Mouse (Mus musculus): Measurements from ENCODE around the gene Asb7. TPM values are rescaled to one million over a fixed set of nuclear protein-coding genes. Genes with fewer than 3 reads are reported as not detected.

The Asb7 gene
- polyA plus RNA-seq, 1 experiment from 2014 or later, result 13.7 TPM

GRCm38 (mm10) chr7:66653596-66653995, 35.8 kb downstream of the Asb7 start:
- 85% methylated on average over 9 of the region's 9 CpGs for WGBS
- H3K27ac ChIP-seq, result no peak overlapping the region
- no peak overlapping the region for H3K4me2 ChIP-seq
- ATAC-seq (ENCODE audit: insufficient number of reproducible peaks, insufficient read depth, low FRiP score, low TSS enrichment, low read depth), result no peak
- H3K36me3 ChIP-seq, result peaks cover 53% of the 10 kb centered on the region
- 0 out of 2 replicates have a peak, but pooled peaks cover 15% of the 10 kb centered on the region for H3K4me1 ChIP-seq
- H3K4me3 ChIP-seq, result no peak overlapping the region
- no peak overlapping the region for H3K9ac ChIP-seq
- no peaks in the 10 kb centered on the region for H3K9me3 ChIP-seq
- no peaks in the 10 kb centered on the region for H3K27me3 ChIP-seq

- ATAC-seq (ENCODE audit: insufficient number of reproducible peaks, insufficient read depth, low FRiP score, low TSS enrichment, low read depth), result no peak
- H3K9me3 ChIP-seq, result no peaks in the 10 kb centered on the region
- H3K27me3 ChIP-seq, result no peaks in the 10 kb centered on the region
- 0 out of 2 replicates have a peak, but pooled peaks cover 15% of the 10 kb centered on the region for H3K4me1 ChIP-seq
- H3K36me3 ChIP-seq, result peaks cover 50% of the 10 kb centered on the region
- no peak overlapping the region for H3K4me3 ChIP-seq
- no peak overlapping the region for H3K9ac ChIP-seq
- no peak overlapping the region for H3K27ac ChIP-seq
- no peak overlapping the region for H3K4me2 ChIP-seq
- 85% methylated on average over 4 of the region's 4 CpGs for WGBS
Observed at GRCm38 (mm10) chr7:66652216-66652615, 37.2 kb downstream of the Asb7 start.

- WGBS, result 77% methylated on average over 5 of the region's 5 CpGs
- ATAC-seq (ENCODE audit: insufficient number of reproducible peaks, insufficient read depth, low FRiP score, low TSS enrichment, low read depth), result no peak
- Histone ChIP-seq H3K27me3 (no peaks in the 10 kb centered on the region), H3K9me3 (no peaks in the 10 kb centered on the region), H3K27ac (no peak overlapping the region), H3K4me1 (0 out of 2 replicates have a peak, but pooled peaks cover 15% of the 10 kb centered on the region), H3K4me3 (no peak overlapping the region), H3K36me3 (peaks cover 45% of the 10 kb centered on the region), H3K4me2 (no peak overlapping the region), H3K9ac (no peak overlapping the region)
Observed at GRCm38 (mm10) chr7:66650883-66651282, 38.5 kb downstream of the Asb7 start.

GRCm38 (mm10) chr7:66649181-66649580, 40.2 kb downstream of the Asb7 start:
- 61% methylated on average over 2 of the region's 2 CpGs for WGBS
- no peak for ATAC-seq (ENCODE audit: insufficient number of reproducible peaks, insufficient read depth, low FRiP score, low TSS enrichment, low read depth)

GRCm38 (mm10) chr7:66645736-66646135, 43.7 kb downstream of the Asb7 start:
- no peak for ATAC-seq (ENCODE audit: insufficient number of reproducible peaks, insufficient read depth, low FRiP score, low TSS enrichment, low read depth)
- Histone ChIP-seq H3K4me3 (no peak overlapping the region), H3K9ac (no peak overlapping the region), H3K36me3 (peaks cover 21% of the 10 kb centered on the region), H3K27me3 (no peaks in the 10 kb centered on the region), H3K4me1 (0 out of 2 replicates have a peak, but pooled peaks cover 9% of the 10 kb centered on the region), H3K9me3 (no peaks in the 10 kb centered on the region), H3K4me2 (no peak overlapping the region), H3K27ac (no peak overlapping the region)
- WGBS, result 96% methylated on average over 2 of the region's 2 CpGs

More at GRCm38 (mm10) chr7:66649181-66649580, 40.2 kb downstream of the Asb7 start:
- no peaks in the 10 kb centered on the region for H3K27me3 ChIP-seq
- peaks cover 30% of the 10 kb centered on the region for H3K36me3 ChIP-seq
- H3K9ac ChIP-seq, result no peak overlapping the region
- no peaks in the 10 kb centered on the region for H3K9me3 ChIP-seq
- H3K27ac ChIP-seq, result no peak overlapping the region
- no peak overlapping the region for H3K4me2 ChIP-seq
- no peak overlapping the region for H3K4me3 ChIP-seq
- H3K4me1 ChIP-seq, result 0 out of 2 replicates have a peak, but pooled peaks cover 15% of the 10 kb centered on the region

GRCm38 (mm10) chr7:66633351-66633750, 56.0 kb downstream of the Asb7 start:
- Histone ChIP-seq H3K9me3 (no peaks in the 10 kb centered on the region), H3K36me3 (no peaks in the 10 kb centered on the region), H3K9ac (no peak overlapping the region), H3K4me1 (no peaks in the 10 kb centered on the region), H3K4me3 (no peak overlapping the region), H3K27me3 (no peaks in the 10 kb centered on the region), H3K4me2 (no peak overlapping the region), H3K27ac (no peak overlapping the region)
- ATAC-seq (ENCODE audit: insufficient number of reproducible peaks, insufficient read depth, low FRiP score, low TSS enrichment, low read depth), result no peak
- 73% methylated on average over 6 of the region's 6 CpGs for WGBS

GRCm38 (mm10) chr7:66630154-66630800, 59.1 kb downstream of the Asb7 start:
- H3K27ac ChIP-seq, result no peak overlapping the region
- no peak for ATAC-seq (ENCODE audit: insufficient number of reproducible peaks, insufficient read depth, low FRiP score, low TSS enrichment, low read depth)

GRCm38 (mm10) chr7:66629419-66629818, 60.0 kb downstream of the Asb7 start:
- 70% methylated on average over 4 of the region's 4 CpGs for WGBS
- Histone ChIP-seq H3K9me3 (no peaks in the 10 kb centered on the region), H3K9ac (no peak overlapping the region), H3K4me3 (no peak overlapping the region), H3K4me2 (no peak overlapping the region), H3K4me1 (no peaks in the 10 kb centered on the region), H3K27ac (no peak overlapping the region), H3K27me3 (no peaks in the 10 kb centered on the region), H3K36me3 (no peaks in the 10 kb centered on the region)
- no peak for ATAC-seq (ENCODE audit: insufficient number of reproducible peaks, insufficient read depth, low FRiP score, low TSS enrichment, low read depth)

More at GRCm38 (mm10) chr7:66630154-66630800, 59.1 kb downstream of the Asb7 start:
- H3K9ac ChIP-seq, result no peak overlapping the region
- 38% methylated on average over 15 of the region's 15 CpGs for WGBS
- H3K4me2 ChIP-seq, result no peak overlapping the region
- no peaks in the 10 kb centered on the region for H3K36me3 ChIP-seq
- no peaks in the 10 kb centered on the region for H3K4me1 ChIP-seq
- no peaks in the 10 kb centered on the region for H3K9me3 ChIP-seq
- no peaks in the 10 kb centered on the region for H3K27me3 ChIP-seq
- no peak overlapping the region for H3K4me3 ChIP-seq

- no peaks in the 10 kb centered on the region for H3K4me1 ChIP-seq
- H3K9ac ChIP-seq, result no peak overlapping the region
- no peaks in the 10 kb centered on the region for H3K27me3 ChIP-seq
- no peak for ATAC-seq (ENCODE audit: insufficient number of reproducible peaks, insufficient read depth, low FRiP score, low TSS enrichment, low read depth)
- H3K9me3 ChIP-seq, result no peaks in the 10 kb centered on the region
- 41% methylated on average over 3 of the region's 3 CpGs for WGBS
- H3K4me2 ChIP-seq, result no peak overlapping the region
- no peak overlapping the region for H3K4me3 ChIP-seq
- H3K27ac ChIP-seq, result no peak overlapping the region
- H3K36me3 ChIP-seq, result no peaks in the 10 kb centered on the region
Observed at GRCm38 (mm10) chr7:66623436-66623835, 66.0 kb downstream of the Asb7 start.

- H3K36me3 ChIP-seq, result no peaks in the 10 kb centered on the region
- no peak overlapping the region for H3K9ac ChIP-seq
- H3K27me3 ChIP-seq, result no peaks in the 10 kb centered on the region
- H3K4me3 ChIP-seq, result no peak overlapping the region
- no peaks in the 10 kb centered on the region for H3K9me3 ChIP-seq
- H3K27ac ChIP-seq, result no peak overlapping the region
- ATAC-seq (ENCODE audit: insufficient number of reproducible peaks, insufficient read depth, low FRiP score, low TSS enrichment, low read depth), result no peak
- no peaks in the 10 kb centered on the region for H3K4me1 ChIP-seq
- no peak overlapping the region for H3K4me2 ChIP-seq
Observed at GRCm38 (mm10) chr7:66601846-66602245, 87.5 kb downstream of the Asb7 start.

- WGBS, result 70% methylated on average over 12 of the region's 12 CpGs
Observed at GRCm38 (mm10) chr7:66600622-66601610, 88.5 kb downstream of the Asb7 start.

More at GRCm38 (mm10) chr7:66600622-66601610, 88.5 kb downstream of the Asb7 start:
- Histone ChIP-seq H3K9me3 (no peaks in the 10 kb centered on the region), H3K27me3 (no peaks in the 10 kb centered on the region), H3K27ac (no peak overlapping the region), H3K36me3 (no peaks in the 10 kb centered on the region), H3K9ac (no peak overlapping the region), H3K4me2 (no peak overlapping the region), H3K4me3 (no peak overlapping the region), H3K4me1 (no peaks in the 10 kb centered on the region)
- no peak for ATAC-seq (ENCODE audit: insufficient number of reproducible peaks, insufficient read depth, low FRiP score, low TSS enrichment, low read depth)
